ENCODE assay signal across 8 mouse cellular contexts in genomic region chr14:31664100-31664902, GRCm38 (mm10). TPM values are rescaled to one million over a fixed set of nuclear protein-coding genes. Genes with fewer than 3 reads are reported as not detected.
DNase-seq lines count a peak whose midpoint lies in the region; ATAC-seq lines count a peak whose summit lies in the region.

No protein-coding gene starts in this region.

- no peak overlapping the region for H3K4me3 ChIP-seq in hindbrain, embryonic 14.5 days (replicated peaks; ENCODE audit: low read length)
- no peak overlapping the region for H3K4me3 ChIP-seq in midbrain, embryonic 16.5 days (ENCODE audit: low read depth, low read length)

- peak; percentile 30 for DNase-seq in left cerebral cortex, postnatal 4 days
- DNase-seq in left cerebral cortex, postnatal 36 days (ENCODE audit: low spot score in 2 of 2), result no peak
- DNase-seq in brain, adult 2 months (ENCODE audit: low read depth, low spot score), result peak; percentile 48
- no peak for DNase-seq in hindbrain, embryonic 14.5 days (ENCODE audit: low spot score)
- DNase-seq in ovary, postnatal 36 days (ENCODE audit: low spot score), result no peak
- DNase-seq in cerebellum, adult 8-10 months, result no peak

- H3K9ac ChIP-seq in hindbrain, embryonic 14.5 days, result no peak overlapping the region
- H3K9ac ChIP-seq in midbrain, embryonic 16.5 days (ENCODE audit: low read depth, low read length), result no peak overlapping the region

- intact Hi-C loops in left cerebral cortex, postnatal 4 days (cut with DNase I), result no loop called here
- intact Hi-C loops in left cerebral cortex, postnatal 36 days (cut with DNase I), result no loop called here

- no peak for ATAC-seq in hindbrain, embryonic 14.5 days (ENCODE audit: low FRiP score)
- ATAC-seq in midbrain, embryonic 16.5 days, result no peak
- ATAC-seq in erythroid progenitor cell, adult 5-6 weeks (replicated peaks; ENCODE audit: low FRiP score, poor library complexity, severe bottlenecking), result no peak

- H3K36me3 ChIP-seq in hindbrain, embryonic 14.5 days (replicated peaks; ENCODE audit: control insufficient read depth, insufficient read depth), result no peaks in the 10 kb centered on the region
- 0 out of 2 replicates have a peak, but pooled peaks cover 5% of the 10 kb centered on the region for H3K36me3 ChIP-seq in midbrain, embryonic 16.5 days (ENCODE audit: control insufficient read depth, insufficient read depth, low read length)

- H3K9me3 ChIP-seq in hindbrain, embryonic 14.5 days (ENCODE audit: control insufficient read depth, low read length), result no peaks in the 10 kb centered on the region
- no peaks in the 10 kb centered on the region for H3K9me3 ChIP-seq in midbrain, embryonic 16.5 days (replicated peaks; ENCODE audit: control insufficient read depth, low read length, poor library complexity, severe bottlenecking)

- WGBS in hindbrain, embryonic 14.5 days, result 51% methylated on average over 18 of the region's 18 CpGs
- 59% methylated on average over 18 of the region's 18 CpGs for WGBS in midbrain, embryonic 16.5 days

- peaks cover 54% of the 10 kb centered on the region for H3K4me1 ChIP-seq in hindbrain, embryonic 14.5 days (replicated peaks; ENCODE audit: control insufficient read depth, insufficient read depth, low read length)
- peaks cover 13% of the 10 kb centered on the region; the same call in 1 of the 2 replicates for H3K4me1 ChIP-seq in midbrain, embryonic 16.5 days (ENCODE audit: control insufficient read depth, insufficient read depth, low read length)

- no peak overlapping the region for H3K4me2 ChIP-seq in hindbrain, embryonic 14.5 days (replicated peaks)
- H3K4me2 ChIP-seq in midbrain, embryonic 16.5 days (ENCODE audit: low read length), result no peak overlapping the region

- no peaks in the 10 kb centered on the region for H3K27me3 ChIP-seq in hindbrain, embryonic 14.5 days (ENCODE audit: control insufficient read depth, insufficient read depth, low read length)
- no peaks in the 10 kb centered on the region for H3K27me3 ChIP-seq in midbrain, embryonic 16.5 days (ENCODE audit: control insufficient read depth, insufficient read depth, low read depth, low read length)

- H3K27ac ChIP-seq in hindbrain, embryonic 14.5 days, result peak overlapping the region; percentile 96
- H3K27ac ChIP-seq in midbrain, embryonic 16.5 days (ENCODE audit: low read length), result peak overlapping the region; percentile 98; the same call in 1 of the 2 replicates

RNA-seq across cellular contexts. Expression of gene Hacl1, which starts 23.2 kb away (rescaled TPM):
- 1 to 10 TPM; 4.9 to 6.0 TPM for total RNA-seq in left cerebral cortex, postnatal 4 days (2021)
- 1 to 10 TPM; 6.1 to 6.3 TPM for total RNA-seq in left cerebral cortex, postnatal 36 days (2021)
- 8.8 and 13.4 TPM in 2 replicates for polyA plus RNA-seq in hindbrain, embryonic 14.5 days (2014; fragmentation: Nextera tagmentation; extraction: Ambion mirVana)
- polyA plus RNA-seq in midbrain, embryonic 16.5 days (2015; fragmentation: Nextera tagmentation; extraction: Ambion mirVana), result 8.6 and 10.6 TPM in 2 replicates
- total RNA-seq in erythroid progenitor cell, adult 5-6 weeks (2015; ENCODE audit: low replicate concordance), result 16.2 TPM in 1 of 2 replicates, not detected in the other
- total RNA-seq in erythroid progenitor cell, adult 5-6 weeks (2017; ENCODE audit: low replicate concordance), result 11.6 and 17.4 TPM in 2 replicates

RNA-seq across cellular contexts. Expression of gene Btd, which starts 23.5 kb away (rescaled TPM):
- total RNA-seq in left cerebral cortex, postnatal 4 days (2021), result 1 to 10 TPM; 9.5 to 10.0 TPM
- total RNA-seq in left cerebral cortex, postnatal 36 days (2021), result 1 to 10 TPM; 7.8 to 9.2 TPM
- 20.3 and 20.9 TPM in 2 replicates for polyA plus RNA-seq in hindbrain, embryonic 14.5 days (2014; fragmentation: Nextera tagmentation; extraction: Ambion mirVana)
- 15.0 and 17.2 TPM in 2 replicates for polyA plus RNA-seq in midbrain, embryonic 16.5 days (2015; fragmentation: Nextera tagmentation; extraction: Ambion mirVana)
- 0.72 and 5.9 TPM in 2 replicates for total RNA-seq in erythroid progenitor cell, adult 5-6 weeks (2015; ENCODE audit: low replicate concordance)
- 3.3 and 3.5 TPM in 2 replicates for total RNA-seq in erythroid progenitor cell, adult 5-6 weeks (2017; ENCODE audit: low replicate concordance)

RNA-seq across cellular contexts. Expression of gene Gm49387, which starts 23.6 kb away (rescaled TPM):
- total RNA-seq in left cerebral cortex, postnatal 4 days (2021), result not detected
- under 1 TPM in 1 of 2 experiments, not detected in 1; 0.44 TPM for total RNA-seq in left cerebral cortex, postnatal 36 days (2021)
- 1.5 TPM in 1 of 2 replicates, not detected in the other for polyA plus RNA-seq in hindbrain, embryonic 14.5 days (2014; fragmentation: Nextera tagmentation; extraction: Ambion mirVana)
- polyA plus RNA-seq in midbrain, embryonic 16.5 days (2015; fragmentation: Nextera tagmentation; extraction: Ambion mirVana), result not detected in 2 replicates
- not detected in 2 replicates for total RNA-seq in erythroid progenitor cell, adult 5-6 weeks (2015; ENCODE audit: low replicate concordance)
- not detected in 2 replicates for total RNA-seq in erythroid progenitor cell, adult 5-6 weeks (2017; ENCODE audit: low replicate concordance)

Comparison
In these comparisons a context has a peak if more than half of its experiments do, and no peak if none do; other contexts are left out.
1. DNase-seq: peak in left cerebral cortex, postnatal 4 days (single experiment) and brain, adult 2 months (single experiment); none in left cerebral cortex, postnatal 36 days (0 of 2), hindbrain, embryonic 14.5 days (single experiment), ovary, postnatal 36 days (single experiment) and cerebellum, adult 8-10 months (single experiment).